ENCODE assay signal across 24 mouse cellular contexts in genomic region chr2:11774426-11774825, GRCm38 (mm10). TPM values are rescaled to one million over a fixed set of nuclear protein-coding genes. Genes with fewer than 3 reads are reported as not detected.
DNase-seq lines count a peak whose midpoint lies in the region; ATAC-seq lines count a peak whose summit lies in the region.
"Had no signal": no experiment of that assay in that cellular context is flagged by ENCODE, and none has a peak within 500 bp of the region (broad histone marks: within the 10 kb centered on the region; RNA-seq: fewer than 3 reads in every experiment).

No protein-coding gene starts in this region.

- peaks cover 26% of the 10 kb centered on the region for H3K4me1 ChIP-seq in kidney, embryonic 15.5 days

- H3K36me3 ChIP-seq in kidney, embryonic 15.5 days = peaks cover 6% of the 10 kb centered on the region
- H3K36me3 ChIP-seq: forebrain, embryonic 12.5 days had no signal

- no peaks in the 10 kb centered on the region for H3K27me3 ChIP-seq in kidney, embryonic 15.5 days
- H3K27me3 ChIP-seq: embryonic facial prominence, embryonic 15.5 days; forebrain, embryonic 12.5 days; heart, embryonic 15.5 days; hindbrain, embryonic 12.5 days; liver, embryonic 15.5 days had no signal

- intact Hi-C loops in gastrocnemius, postnatal 14 days (cut with DNase I; ENCODE audit: low total_unique reads) = no loop called here

- no peak for ATAC-seq in kidney, embryonic 15.5 days (replicated peaks; ENCODE audit: low FRiP score)
- ATAC-seq: forebrain, postnatal 0 days; intestine, embryonic 16.5 days; midbrain, embryonic 16.5 days had no signal

- DNase-seq in kidney, adult 18-20 months = peak; percentile 12
- peak; percentile 20 to 52 for DNase-seq in gastrocnemius, adult 8-10 months (ENCODE audit: low spot score in 2 of 2)
- DNase-seq in gastrocnemius, postnatal 14 days = peak; percentile 19
- peak; percentile 25 to 36 for DNase-seq in kidney, postnatal 36 days
- no peak for DNase-seq in right cerebral cortex, adult 18-20 months
- DNase-seq: adrenal gland, postnatal 25 days; B cell, adult 2 months; cerebellum, adult 2 months; cerebellum, postnatal 25 days; forebrain, postnatal 0 days; layer of hippocampus, adult 9-11 months; lung, embryonic 14.5 days; lung, postnatal 14 days; right cerebral cortex, postnatal 4 days had no signal

- no peak overlapping the region for H3K4me3 ChIP-seq in kidney, embryonic 15.5 days (replicated peaks)
- H3K4me3 ChIP-seq: embryonic facial prominence, embryonic 10.5 days; embryonic facial prominence, embryonic 15.5 days; forebrain, embryonic 12.5 days; heart, embryonic 15.5 days; hindbrain, embryonic 12.5 days; liver, embryonic 15.5 days had no signal

- WGBS in kidney, embryonic 15.5 days = 78% methylated on average over 10 of the region's 10 CpGs

- H3K9me3 ChIP-seq in kidney, embryonic 15.5 days (replicated peaks) = no peaks in the 10 kb centered on the region
- H3K9me3 ChIP-seq: embryonic facial prominence, embryonic 10.5 days; embryonic facial prominence, embryonic 15.5 days; forebrain, embryonic 12.5 days; heart, embryonic 15.5 days; hindbrain, embryonic 12.5 days; liver, embryonic 15.5 days had no signal

- H3K9ac ChIP-seq in kidney, embryonic 15.5 days = no peak overlapping the region
- H3K9ac ChIP-seq: embryonic facial prominence, embryonic 15.5 days; forebrain, embryonic 12.5 days; forebrain, postnatal 0 days; heart, embryonic 15.5 days; hindbrain, embryonic 12.5 days; liver, embryonic 15.5 days; lung, embryonic 14.5 days had no signal

- no peak overlapping the region for H3K27ac ChIP-seq in kidney, embryonic 15.5 days
- H3K27ac ChIP-seq: embryonic facial prominence, embryonic 10.5 days; embryonic facial prominence, embryonic 15.5 days; forebrain, embryonic 12.5 days; heart, embryonic 15.5 days; hindbrain, embryonic 12.5 days; liver, embryonic 15.5 days had no signal

- no peak overlapping the region for H3K4me2 ChIP-seq in kidney, embryonic 15.5 days
- H3K4me2 ChIP-seq: embryonic facial prominence, embryonic 15.5 days; forebrain, embryonic 12.5 days; heart, embryonic 15.5 days; hindbrain, embryonic 12.5 days; liver, embryonic 15.5 days; lung, embryonic 14.5 days; midbrain, embryonic 11.5 days had no signal

RNA-seq across cellular contexts. Expression of gene Fbh1, which starts 3.0 kb away (rescaled TPM):
- polyA plus RNA-seq in kidney, embryonic 15.5 days (2015; fragmentation: Nextera tagmentation; extraction: Ambion mirVana) = 127 and 130 TPM in 2 replicates
- 10 to 100 TPM; 21.2 to 27.1 (median 23.5) TPM for total RNA-seq in gastrocnemius, adult 8-10 months (2022)
- total RNA-seq in gastrocnemius, postnatal 14 days (2021) = 10 to 100 TPM; 32.8 to 38.9 TPM

RNA-seq across cellular contexts. Expression of gene Ankrd16, which starts 3.2 kb away (rescaled TPM):
- 49.8 and 52.1 TPM in 2 replicates for polyA plus RNA-seq in kidney, embryonic 15.5 days (2015; fragmentation: Nextera tagmentation; extraction: Ambion mirVana)
- total RNA-seq in gastrocnemius, adult 8-10 months (2022) = 10 to 100 TPM; 24.3 to 29.0 (median 24.6) TPM
- total RNA-seq in gastrocnemius, postnatal 14 days (2021) = 10 to 100 TPM; 23.3 to 26.7 TPM
